Mouse (Mus musculus) cerebellum, adult 9-11 months (tissue): ENCODE measurements at regions not wholly inside any gene's neighbourhood (a gene's known extent, or its start where the extent isn't known, plus 50 kb on each side); places are given as distances from the start of the nearest gene placed in this dataset.

Source experiments
- DNase-seq: peaks from one replicate; pipeline ENCODE4 v3.0.0; 2022

GRCm38 (mm10) chr3:35560425-35560824 lies 193.5 kb upstream of the Atp11b start:
- DNase-seq: no peak

GRCm38 (mm10) chr3:35574402-35574801 lies 179.5 kb upstream of the Atp11b start:
- DNase-seq: no peak
